Mouse (Mus musculus) CH12.LX (cell line): Measurements from ENCODE around the gene Txn1.

ENCODE experiments used
- BHLHE40 ChIP-seq: IDR thresholded peaks from 2 replicates; pipeline ENCODE4 v1.6.1; 2011; ENCODE audit warnings: mild to moderate bottlenecking, low read depth, low read length, improper control_type of control experiment
- CTCF ChIP-seq, 2 experiments: IDR thresholded peaks in 1 of 2; conservative IDR thresholded peaks in 1 of 2; 2 replicates each; pipeline ENCODE4 v1.5.1; 2011 to 2012; ENCODE audit warnings: low read depth in 2 of 2, low read length in 2 of 2, improper control_type of control experiment in 1 of 2, inconsistent platforms in 1 of 2, mild to moderate bottlenecking in 1 of 2, moderate library complexity in 1 of 2
- EP300 ChIP-seq: IDR thresholded peaks from 2 replicates; pipeline ENCODE4 v1.6.1; 2011; ENCODE audit warnings: low read length, improper control_type of control experiment
- IRF4 ChIP-seq: IDR thresholded peaks from 2 replicates; pipeline ENCODE4 v1.6.1; 2014; ENCODE audit warnings: low read depth, mild to moderate bottlenecking, inconsistent platforms, low read length, improper control_type of control experiment
- JUND ChIP-seq: conservative IDR thresholded peaks from 2 replicates; pipeline ENCODE4 v1.6.1; 2011; ENCODE audit warnings: low read depth, low read length, improper control_type of control experiment
- MAFK ChIP-seq: IDR thresholded peaks from 2 replicates; pipeline ENCODE4 v1.6.1; 2011; ENCODE audit warnings: low read length, improper control_type of control experiment; ENCODE audit not compliant: insufficient replicate concordance
- MAX ChIP-seq: IDR thresholded peaks from 2 replicates; pipeline ENCODE4 v1.6.1; 2011; ENCODE audit warnings: low read length, improper control_type of control experiment
- MXI1 ChIP-seq: IDR thresholded peaks from 2 replicates; pipeline ENCODE4 v1.6.1; 2011; ENCODE audit warnings: mild to moderate bottlenecking, low read depth, low read length, improper control_type of control experiment
- MYC ChIP-seq: IDR thresholded peaks from 2 replicates; pipeline ENCODE4 v1.6.1; 2011; ENCODE audit warnings: low read depth, mild to moderate bottlenecking, improper control_type of control experiment, low read length
- NELFE ChIP-seq: IDR thresholded peaks from 2 replicates; pipeline ENCODE4 v1.6.1; 2011; ENCODE audit warnings: low read depth, low read length, improper control_type of control experiment
- POLR2A ChIP-seq: IDR thresholded peaks from 2 replicates; pipeline ENCODE4 v1.6.1; 2011; ENCODE audit warnings: low read depth, mild to moderate bottlenecking, improper control_type of control experiment, low read length
- SMC3 ChIP-seq: IDR thresholded peaks from 2 replicates; pipeline ENCODE4 v1.6.1; 2011; ENCODE audit warnings: low read depth, low read length, improper control_type of control experiment
- ZMIZ1 ChIP-seq: IDR thresholded peaks from 2 replicates; pipeline ENCODE4 v1.6.1; 2012; ENCODE audit warnings: low read depth, mild to moderate bottlenecking, inconsistent platforms, low read length, improper control_type of control experiment

- TF ChIP-seq IRF4 (no peak), MAFK (no peak), MAX (no peak), EP300 (no peak), JUND (no peak), POLR2A (no peak), CTCF (conservative IDR thresholded peaks at IDR 0.05 in 1 of 2, IDR thresholded peaks at IDR 0.05 in 1 of 2; ENCODE audit: low read depth in 2 of 2, low read length in 2 of 2) (no peak), ZMIZ1 (no peak), NELFE (no peak), MYC (no peak), MXI1 (no peak), SMC3 (no peak), BHLHE40 (no peak)
Observed at GRCm38 (mm10) chr4:57913021-57913420, 43.2 kb downstream of the Txn1 start.
